Mouse (Mus musculus): ENCODE measurements around the gene Styxl1.

The Styxl1 gene

GRCm38 (mm10) chr5:135702190-135702589, 76.0 kb downstream of the Styxl1 start:
- in situ Hi-C loops (cut with MseI, MboI): no loop called here

- in situ Hi-C loops (cut with MseI, MboI): no loop called here
Measured at GRCm38 (mm10) chr5:135701601-135702000, 76.6 kb downstream of the Styxl1 start.

GRCm38 (mm10) chr5:135697711-135698111, 80.5 kb downstream of the Styxl1 start:
- in situ Hi-C loops (cut with MseI, MboI): no loop called here
